7 mouse cellular contexts compared by ENCODE assay signal in the genomic region with DNA sequence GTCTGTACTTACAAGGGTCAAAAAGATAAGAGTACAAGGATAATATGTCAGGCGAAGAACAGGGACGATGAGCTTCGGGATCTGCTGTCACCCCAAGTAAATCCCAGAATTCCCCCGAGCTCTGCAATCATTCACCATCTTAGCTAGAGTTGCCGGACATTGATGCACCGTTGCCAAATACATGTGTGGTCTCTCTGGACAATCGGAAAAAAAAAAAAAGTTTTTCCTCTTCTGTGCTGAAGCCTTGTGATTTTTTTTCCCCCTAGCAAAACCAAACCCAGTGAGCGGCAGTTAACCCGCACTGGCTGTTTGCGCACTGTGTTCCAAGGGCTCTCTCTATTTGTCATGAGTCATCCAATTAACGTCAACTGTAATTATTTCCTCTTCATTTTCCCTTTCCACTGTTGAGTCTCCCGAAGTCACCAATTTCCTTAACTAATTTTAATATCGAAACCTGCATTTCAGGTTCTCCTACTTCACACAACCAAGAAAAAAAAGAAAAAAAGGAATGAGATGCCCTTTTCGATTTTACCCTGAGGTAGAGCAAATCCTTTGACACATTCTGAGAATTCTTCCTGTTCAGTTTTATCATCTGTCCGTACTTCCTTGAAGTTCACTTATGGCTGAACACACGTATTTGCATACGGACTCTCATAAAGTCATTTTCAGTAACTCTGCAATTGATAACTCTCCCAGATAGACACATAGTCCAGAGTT.
A peak's percentile ranks its signal among the peaks of the same experiment; 100 is the strongest.
DNase-seq lines count a peak whose midpoint lies in the region; ATAC-seq and TF ChIP-seq lines count a peak whose summit lies in the region.

No protein-coding gene starts in this region.

- H3K27me3 ChIP-seq in spleen, adult 2 months (ENCODE audit: control insufficient read depth, insufficient read depth, low read length): no peaks in the 10 kb centered on the region
- H3K27me3 ChIP-seq in embryonic facial prominence, embryonic 15.5 days: no peaks in the 10 kb centered on the region
- H3K27me3 ChIP-seq in intestine, embryonic 14.5 days (replicated peaks; ENCODE audit: control insufficient read depth, insufficient read depth, low read length): no peaks in the 10 kb centered on the region
- H3K27me3 ChIP-seq in midbrain, embryonic 11.5 days (ENCODE audit: control insufficient read depth, insufficient read depth, low read length): no peaks in the 10 kb centered on the region

- TF ChIP-seq CTCF in spleen, adult 2 months (IDR thresholded peaks at IDR 0.05; ENCODE audit: extremely low read depth, insufficient read depth, insufficient read length, insufficient replicate concordance): no peak

- H3K4me3 ChIP-seq in spleen, adult 2 months (ENCODE audit: extremely low read depth, insufficient read depth, insufficient read length): peak overlapping the region; percentile 39
- H3K4me3 ChIP-seq in embryonic facial prominence, embryonic 15.5 days (replicated peaks): peak overlapping the region; percentile 24
- 0 out of 2 replicates have a peak overlapping the region, but pooled peaks have one; percentile 10 for H3K4me3 ChIP-seq in intestine, embryonic 14.5 days (ENCODE audit: low read depth, low read length)
- H3K4me3 ChIP-seq in midbrain, embryonic 11.5 days (ENCODE audit: low read depth, low read length): no peak overlapping the region

- H3K27ac ChIP-seq in spleen, adult 2 months (ENCODE audit: insufficient read depth, low read length): no peak overlapping the region
- no peak overlapping the region for H3K27ac ChIP-seq in embryonic facial prominence, embryonic 15.5 days (replicated peaks)
- H3K27ac ChIP-seq in intestine, embryonic 14.5 days (ENCODE audit: low read depth): no peak overlapping the region
- no peak overlapping the region for H3K27ac ChIP-seq in midbrain, embryonic 11.5 days (ENCODE audit: low read depth, low read length)

- H3K4me2 ChIP-seq in embryonic facial prominence, embryonic 15.5 days (replicated peaks): peak overlapping the region; percentile 44
- H3K4me2 ChIP-seq in intestine, embryonic 14.5 days (ENCODE audit: low read length): peak overlapping the region; percentile 56
- no peak overlapping the region for H3K4me2 ChIP-seq in midbrain, embryonic 11.5 days

- WGBS in spleen, adult 2 months: 6% methylated on average over 17 of the region's 17 CpGs
- 36% methylated on average over 17 of the region's 17 CpGs for WGBS in embryonic facial prominence, embryonic 15.5 days
- WGBS in intestine, embryonic 14.5 days: 39% methylated on average over 17 of the region's 17 CpGs
- WGBS in midbrain, embryonic 11.5 days: 80% methylated on average over 17 of the region's 17 CpGs

- no peaks in the 10 kb centered on the region for H3K36me3 ChIP-seq in spleen, adult 2 months (ENCODE audit: control insufficient read depth, insufficient read depth, low read length)
- H3K36me3 ChIP-seq in embryonic facial prominence, embryonic 15.5 days: no peaks in the 10 kb centered on the region
- H3K36me3 ChIP-seq in intestine, embryonic 14.5 days (ENCODE audit: control insufficient read depth, insufficient read depth, low read length): no peaks in the 10 kb centered on the region
- no peaks in the 10 kb centered on the region for H3K36me3 ChIP-seq in midbrain, embryonic 11.5 days (ENCODE audit: control insufficient read depth, insufficient read depth, low read length)

- H3K9ac ChIP-seq in embryonic facial prominence, embryonic 15.5 days: no peak overlapping the region
- no peak overlapping the region for H3K9ac ChIP-seq in intestine, embryonic 14.5 days (ENCODE audit: low read length)
- H3K9ac ChIP-seq in midbrain, embryonic 11.5 days (ENCODE audit: low read length): no peak overlapping the region

- no peak for ATAC-seq in embryonic facial prominence, embryonic 15.5 days (ENCODE audit: insufficient number of reproducible peaks, low FRiP score, low TSS enrichment, low read depth)
- peak; percentile 63 for ATAC-seq in intestine, embryonic 14.5 days (replicated peaks; ENCODE audit: low FRiP score, low TSS enrichment, low read depth)
- ATAC-seq in midbrain, embryonic 11.5 days (ENCODE audit: low FRiP score): peak; percentile 55

- no peaks in the 10 kb centered on the region for H3K9me3 ChIP-seq in embryonic facial prominence, embryonic 15.5 days (replicated peaks)
- H3K9me3 ChIP-seq in intestine, embryonic 14.5 days (ENCODE audit: control insufficient read depth, low read length): no peaks in the 10 kb centered on the region
- H3K9me3 ChIP-seq in midbrain, embryonic 11.5 days (ENCODE audit: control insufficient read depth, low read length): no peaks in the 10 kb centered on the region

- no peak for DNase-seq in spleen, adult 2 months (ENCODE audit: low read depth in 1 of 2, low spot score in 2 of 2)
- DNase-seq in spleen, adult 12 weeks (ENCODE audit: low spot score): no peak
- peak; percentile 55 for DNase-seq in intestine, embryonic 14.5 days (ENCODE audit: low spot score)
- DNase-seq in midbrain, embryonic 11.5 days (ENCODE audit: low spot score, missing footprints): no peak
- DNase-seq in natural killer cell, adult 2 months (ENCODE audit: low spot score in 2 of 2): no peak
- no peak for DNase-seq in spleen, postnatal 36 days (ENCODE audit: low spot score in 2 of 2)

- peaks cover 11% of the 10 kb centered on the region; the same call in 1 of the 2 replicates for H3K4me1 ChIP-seq in spleen, adult 2 months (ENCODE audit: control insufficient read depth, insufficient read depth, insufficient read length)
- peaks cover 22% of the 10 kb centered on the region for H3K4me1 ChIP-seq in embryonic facial prominence, embryonic 15.5 days
- H3K4me1 ChIP-seq in intestine, embryonic 14.5 days (replicated peaks; ENCODE audit: control insufficient read depth, insufficient read depth, low read length): peaks cover 13% of the 10 kb centered on the region
- no peaks in the 10 kb centered on the region; the same call in 1 of the 2 replicates for H3K4me1 ChIP-seq in midbrain, embryonic 11.5 days (ENCODE audit: control insufficient read depth, insufficient read depth, low read length)

- TF ChIP-seq POLR2A in spleen, adult 2 months (IDR thresholded peaks at IDR 0.05; ENCODE audit: low read depth, low read length): no peak
